Mouse (Mus musculus): Measurements from ENCODE around the gene Magi3.

- TF ChIP-seq CTCF (conservative IDR thresholded peaks at IDR 0.05; ENCODE audit: low read length), result no peak
- no peak for TF ChIP-seq NANOG (IDR thresholded peaks at IDR 0.05; ENCODE audit: borderline replicate concordance, low read length)
Observed at GRCm38 (mm10) chr3:103967861-103968691, 252.1 kb downstream of the Magi3 start, which contains the start of gene Phtf1.
